Mouse (Mus musculus): ENCODE results near the gene Tcl1b4. TPM values are rescaled to one million over a fixed set of nuclear protein-coding genes. Genes with fewer than 3 reads are reported as not detected.

The Tcl1b4 gene
- total RNA-seq, 2 experiments from 2014 or later, result not detected

DNA sequence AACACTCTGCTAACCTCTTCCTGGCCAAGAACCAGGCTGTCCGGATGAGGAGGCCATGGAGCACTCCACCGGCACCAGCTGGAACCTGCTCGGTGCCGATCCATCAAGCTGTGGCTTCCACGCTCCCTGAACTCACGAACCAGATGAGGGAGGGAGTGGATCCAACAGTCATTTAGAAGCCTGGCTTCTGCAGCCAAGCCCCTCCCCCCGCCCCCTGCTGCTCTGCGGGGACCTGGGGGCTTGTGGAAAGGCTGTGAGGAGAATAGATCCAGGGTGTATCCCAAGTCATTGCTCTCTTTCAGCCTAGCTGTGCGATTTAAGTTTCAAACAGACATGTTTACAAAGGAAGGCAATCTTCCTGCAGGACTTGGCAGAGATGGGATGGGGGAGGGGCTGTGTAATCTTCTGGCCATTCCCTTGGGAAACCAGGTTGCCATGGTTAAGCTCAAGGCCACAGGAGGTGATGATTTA is 47.0 kb downstream of the Tcl1b4 start:
- DNase-seq (ENCODE audit: low spot score), result no peak

GRCm38 (mm10) chr12:105253796-105254195 is 52.0 kb downstream of the Tcl1b4 start:
- DNase-seq (ENCODE audit: low spot score), result no peak

Other genes starting within 250 kb of the Tcl1b4 start
- 1 to 10 TPM; 3.6 to 4.3 TPM for gene Syne3, start 192.1 kb upstream of the Tcl1b4 start, total RNA-seq (2021)
- gene Glrx5, start 169.3 kb upstream of the Tcl1b4 start, total RNA-seq (2021), result 10 to 100 TPM; 54.6 to 57.3 TPM
- not detected for gene Tcl1b2, start 55.9 kb upstream of the Tcl1b4 start, total RNA-seq (2021)
- gene Tcl1b1, start 42.3 kb upstream of the Tcl1b4 start, total RNA-seq (2021), result not detected
- gene Tcl1b5, start 25.6 kb upstream of the Tcl1b4 start, total RNA-seq (2021), result not detected
- gene Tcl1b3, start 10.9 kb upstream of the Tcl1b4 start, total RNA-seq (2021), result not detected
- gene Tcl1, start 20.8 kb downstream of the Tcl1b4 start, total RNA-seq (2021), result not detected
- gene Tunar, start 131.9 kb downstream of the Tcl1b4 start, total RNA-seq (2021), result not detected